In genomic region chr16:55838510-55839474, GRCm38 (mm10) we compare ENCODE assay signal across 8 mouse cellular contexts. TPM values are rescaled to one million over a fixed set of nuclear protein-coding genes. Genes with fewer than 3 reads are reported as not detected.
A peak's percentile ranks its signal among the peaks of the same experiment; 100 is the strongest.
DNase-seq lines count a peak whose midpoint lies in the region; ATAC-seq and TF ChIP-seq lines count a peak whose summit lies in the region.

Nfkbiz (minus strand) TSS chr16:55838899.

- H3K27ac ChIP-seq in embryonic facial prominence, embryonic 11.5 days (replicated peaks; ENCODE audit: low read depth, low read length), result peak within 1 kb of the TSS; percentile 72
- H3K27ac ChIP-seq in limb, embryonic 15.5 days, result peak within 1 kb of the TSS; percentile 81
- peak within 1 kb of the TSS; percentile 69 for H3K27ac ChIP-seq in midbrain, postnatal 0 days (ENCODE audit: low read depth, low read length)

- no peaks in the 10 kb centered on the region for H3K4me1 ChIP-seq in embryonic facial prominence, embryonic 11.5 days (ENCODE audit: control insufficient read depth, insufficient read depth, low read length)
- H3K4me1 ChIP-seq in limb, embryonic 15.5 days, result 0 out of 2 replicates have a peak, but pooled peaks cover 4% of the 10 kb centered on the region
- H3K4me1 ChIP-seq in midbrain, postnatal 0 days (ENCODE audit: insufficient read depth, low read length), result no peaks in the 10 kb centered on the region

- DNase-seq in 3T3-L1 (ENCODE audit: low read depth, low spot score), result peak; percentile 90
- DNase-seq in adrenal gland, postnatal 25 days, result peak; percentile 89
- DNase-seq in embryonic facial prominence, embryonic 11.5 days (ENCODE audit: low spot score), result peak; percentile 88
- DNase-seq in heart, adult 18-20 months, result peak; percentile 93 to 97
- peak; percentile 93 for DNase-seq in kidney, adult 18-20 months
- DNase-seq in midbrain, postnatal 0 days (ENCODE audit: low spot score), result peak; percentile 85
- DNase-seq in spleen, postnatal 10 days (ENCODE audit: low spot score in 2 of 2), result peak; percentile 76 to 80

- H3K4me2 ChIP-seq in embryonic facial prominence, embryonic 11.5 days (ENCODE audit: low read depth, low read length), result peak within 1 kb of the TSS; percentile 26
- H3K4me2 ChIP-seq in limb, embryonic 15.5 days, result peak within 1 kb of the TSS; percentile 66
- peak within 1 kb of the TSS; percentile 74 for H3K4me2 ChIP-seq in midbrain, postnatal 0 days (ENCODE audit: low read depth, low read length, poor library complexity, severe bottlenecking)

- H3K36me3 ChIP-seq in embryonic facial prominence, embryonic 11.5 days (replicated peaks; ENCODE audit: control insufficient read depth, insufficient read depth, low read depth, low read length), result no peaks in the 10 kb centered on the region
- H3K36me3 ChIP-seq in limb, embryonic 15.5 days, result no peaks in the 10 kb centered on the region
- peaks cover 2% of the 10 kb centered on the region; the same call in 1 of the 2 replicates for H3K36me3 ChIP-seq in midbrain, postnatal 0 days (ENCODE audit: insufficient read depth, low read length)

- peak within 1 kb of the TSS; percentile 88 for H3K9ac ChIP-seq in embryonic facial prominence, embryonic 11.5 days (replicated peaks; ENCODE audit: low read length)
- H3K9ac ChIP-seq in limb, embryonic 15.5 days, result peak within 1 kb of the TSS; percentile 54
- peak within 1 kb of the TSS; percentile 67 for H3K9ac ChIP-seq in midbrain, postnatal 0 days (replicated peaks; ENCODE audit: low read length, poor library complexity, severe bottlenecking)

- no peak for TF ChIP-seq CTCF in midbrain, postnatal 0 days (IDR thresholded peaks at IDR 0.05)

- peak within 1 kb of the TSS; percentile 62 for H3K4me3 ChIP-seq in embryonic facial prominence, embryonic 11.5 days (ENCODE audit: low read depth, low read length)
- H3K4me3 ChIP-seq in limb, embryonic 15.5 days, result peak within 1 kb of the TSS; percentile 60
- H3K4me3 ChIP-seq in midbrain, postnatal 0 days (ENCODE audit: low read depth, low read length), result peak within 1 kb of the TSS; percentile 57

- peak; percentile 94 for ATAC-seq in embryonic facial prominence, embryonic 11.5 days (replicated peaks; ENCODE audit: insufficient number of reproducible peaks, low FRiP score, low TSS enrichment, low read depth)
- peak; percentile 82; the same call in 1 of the 2 replicates for ATAC-seq in limb, embryonic 15.5 days (ENCODE audit: insufficient number of reproducible peaks, low FRiP score, low TSS enrichment, low read depth)
- ATAC-seq in midbrain, postnatal 0 days (ENCODE audit: low FRiP score), result peak; percentile 92

- WGBS in embryonic facial prominence, embryonic 11.5 days, result under 1% methylated on average over 40 of the region's 40 CpGs
- under 1% methylated on average over 40 of the region's 40 CpGs for WGBS in limb, embryonic 15.5 days
- WGBS in midbrain, postnatal 0 days, result under 1% methylated on average over 40 of the region's 40 CpGs

- no peaks in the 10 kb centered on the region for H3K9me3 ChIP-seq in embryonic facial prominence, embryonic 11.5 days (replicated peaks; ENCODE audit: control insufficient read depth, low read length)
- no peaks in the 10 kb centered on the region for H3K9me3 ChIP-seq in limb, embryonic 15.5 days
- H3K9me3 ChIP-seq in midbrain, postnatal 0 days (ENCODE audit: low read length), result no peaks in the 10 kb centered on the region

- no peaks in the 10 kb centered on the region for H3K27me3 ChIP-seq in embryonic facial prominence, embryonic 11.5 days (ENCODE audit: control insufficient read depth, insufficient read depth, low read length)
- no peaks in the 10 kb centered on the region for H3K27me3 ChIP-seq in limb, embryonic 15.5 days
- H3K27me3 ChIP-seq in midbrain, postnatal 0 days (ENCODE audit: insufficient read depth, low read length), result no peaks in the 10 kb centered on the region

RNA-seq across cellular contexts. Expression of gene Nfkbiz, which starts in this region (rescaled TPM):
- 3.4 and 4.3 TPM in 2 replicates for total RNA-seq in adrenal gland, postnatal 25 days (2021)
- 3.0 and 3.9 TPM in 2 replicates for polyA plus RNA-seq in embryonic facial prominence, embryonic 11.5 days (2014; fragmentation: Nextera tagmentation; extraction: Ambion mirVana)
- total RNA-seq in heart, adult 18-20 months (2021), result 1 to 10 TPM; 1.8 to 2.3 TPM
- polyA plus RNA-seq in limb, embryonic 15.5 days (2015; fragmentation: Nextera tagmentation; extraction: Ambion mirVana), result 4.6 TPM in 2 replicates
- 2.6 and 3.2 TPM in 2 replicates for total RNA-seq in midbrain, postnatal 0 days (2014; rRNA removed)
- polyA plus RNA-seq in midbrain, postnatal 0 days (2015; fragmentation: Nextera tagmentation; extraction: Ambion mirVana), result 0.96 and 1.3 TPM in 2 replicates

Comparison
In these comparisons a context has a peak if more than half of its experiments do, and no peak if none do; other contexts are left out.
1. Peak in every context shown above with its lines: DNase-seq, ATAC-seq, H3K4me3 ChIP-seq and H3K27ac ChIP-seq.